Mouse (Mus musculus) limb, embryonic 14.5 days (tissue): Measurements from ENCODE around the gene Ambra1. TPM values are rescaled to one million over a fixed set of nuclear protein-coding genes. Genes with fewer than 3 reads are reported as not detected.

Experiments used
- ATAC-seq: fragments of 200-750 bp; cut with Nextera tagmentation; 2 replicates; pipeline ENCODE4 v1.8.0; 2017; ENCODE audit warnings: low read depth, moderate number of reproducible peaks, moderate TSS enrichment; ENCODE audit not compliant: low FRiP score
- DNase-seq: peaks from one replicate; pipeline ENCODE4 v3.0.0-alpha.2; 2015; ENCODE audit warnings: low spot score
- H3K27ac ChIP-seq: fragments of 300-500 bp; sonication (generic); replicated peaks from 2 replicates; pipeline ENCODE4 v1.5.1; 2014; ENCODE audit warnings: low read depth, mild to moderate bottlenecking, low read length, moderate library complexity, mixed read lengths
- H3K27me3 ChIP-seq: fragments of 300-500 bp; sonication (generic); 2 replicates; pipeline ENCODE4 v1.6.1; 2014; ENCODE audit warnings: low read length, mixed read lengths; ENCODE audit not compliant: control insufficient read depth, insufficient read depth
- H3K36me3 ChIP-seq: fragments of 300-500 bp; sonication (generic); 2 replicates; pipeline ENCODE4 v1.6.1; 2014; ENCODE audit warnings: mild to moderate bottlenecking, low read length, moderate library complexity, mixed read lengths; ENCODE audit not compliant: control insufficient read depth, insufficient read depth
- H3K4me1 ChIP-seq: fragments of 300-500 bp; sonication (generic); 2 replicates; pipeline ENCODE4 v1.6.1; 2014; ENCODE audit warnings: antibody characterized with exemption, low read length, mixed read lengths; ENCODE audit not compliant: control insufficient read depth, insufficient read depth
- H3K4me2 ChIP-seq: fragments of 300-500 bp; sonication (generic); replicated peaks from 2 replicates; pipeline ENCODE4 v1.6.1; 2014; ENCODE audit warnings: low read depth, mild to moderate bottlenecking, low read length, moderate library complexity; ENCODE audit not compliant: severe bottlenecking
- H3K4me3 ChIP-seq: fragments of 300-500 bp; sonication (generic); replicated peaks from 2 replicates; pipeline ENCODE4 v1.5.1; 2014; ENCODE audit warnings: low read length
- H3K9ac ChIP-seq: fragments of 300-500 bp; sonication (generic); 2 replicates; pipeline ENCODE4 v1.6.1; 2014; ENCODE audit warnings: mild to moderate bottlenecking, low read depth, low read length, moderate library complexity; ENCODE audit not compliant: severe bottlenecking
- H3K9me3 ChIP-seq: fragments of 300-500 bp; sonication (generic); 2 replicates; pipeline ENCODE4 v1.6.1; 2016; ENCODE audit warnings: low read length; ENCODE audit not compliant: control insufficient read depth
- POLR2A ChIP-seq: fragments of 200-500 bp; IDR thresholded peaks from 2 replicates; pipeline ENCODE4 v1.8.0; 2012; ENCODE audit warnings: inconsistent platforms, mild to moderate bottlenecking, moderate library complexity, borderline replicate concordance; ENCODE audit not compliant: insufficient read depth, insufficient read length; ENCODE audit errors: extremely low read depth
- WGBS: fragments of 180-500 bp; shearing (Covaris S2); extraction: QIAGEN DNeasy Blood & Tissue Kit; methylation state at CpG from one replicate; pipeline ENCODE4 v1.1.7; 2014; 5-methylcytosine and 5-hydroxymethylcytosine counted together
- polyA plus RNA-seq, 2 experiments: library from polyadenylated mRNA; depleted of rRNA in 1 of 2; stranded (reverse) in 1 of 2; unstranded in 1 of 2; fragments of >200 nt; fragmentation: Nextera tagmentation in 1 of 2; extraction: Ambion mirVana in 1 of 2; gene quantifications; 2 replicates each; pipeline versions ENCODE4 v1.2.1 to v1.2.3; 2012 to 2014

Gene Ambra1
- polyA plus RNA-seq, 2 experiments: 16.4 to 23.4 TPM

GRCm38 (mm10) chr2:91958701-91959457, 228.9 kb downstream of the Ambra1 start:
- 0 out of 2 replicates have a peak, but pooled peaks cover 6% of the 10 kb centered on the region for H3K36me3 ChIP-seq
- TF ChIP-seq POLR2A: no peak
- no peak overlapping the region for H3K4me2 ChIP-seq
- peaks cover 20% of the 10 kb centered on the region for H3K4me1 ChIP-seq
- peak; percentile 66 for DNase-seq
- no peaks in the 10 kb centered on the region for H3K27me3 ChIP-seq
- H3K9me3 ChIP-seq: no peaks in the 10 kb centered on the region
- H3K4me3 ChIP-seq: no peak overlapping the region
- 44% methylated on average over 10 of the region's 10 CpGs for WGBS
- H3K9ac ChIP-seq: no peak overlapping the region
- H3K27ac ChIP-seq: no peak overlapping the region
- no peak for ATAC-seq

- no peak overlapping the region for H3K9ac ChIP-seq
- H3K4me1 ChIP-seq: peaks cover 20% of the 10 kb centered on the region
- no peak overlapping the region for H3K4me3 ChIP-seq
- no peak for TF ChIP-seq POLR2A
- H3K27ac ChIP-seq: no peak overlapping the region
- no peak overlapping the region for H3K4me2 ChIP-seq
- no peaks in the 10 kb centered on the region for H3K27me3 ChIP-seq
- WGBS: 79% methylated on average over 11 of the region's 11 CpGs
- H3K36me3 ChIP-seq: 0 out of 2 replicates have a peak, but pooled peaks cover 6% of the 10 kb centered on the region
- no peak for DNase-seq
- H3K9me3 ChIP-seq: no peaks in the 10 kb centered on the region
- no peak for ATAC-seq
Observed at GRCm38 (mm10) chr2:91959544-91960410, 229.8 kb downstream of the Ambra1 start.

DNA sequence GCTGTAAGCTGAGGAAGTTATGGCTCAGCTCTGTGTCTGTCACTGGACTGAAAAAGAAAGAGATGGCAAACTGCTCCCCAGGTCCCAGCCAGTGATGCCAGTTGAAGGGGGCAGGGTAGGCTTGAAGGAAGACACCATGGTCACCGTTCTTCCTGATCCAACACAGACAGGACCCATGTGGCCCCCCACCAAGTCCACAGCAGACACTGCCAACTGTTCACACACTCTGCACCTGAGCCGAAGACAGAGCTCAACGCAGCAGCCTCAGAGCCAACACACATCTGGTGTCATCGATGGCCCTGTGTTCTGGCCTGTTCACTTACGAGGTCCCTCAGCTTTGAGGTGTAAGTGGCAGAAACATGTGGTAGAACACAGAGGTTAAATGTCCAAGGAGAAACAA, 230.5 kb downstream of the Ambra1 start:
- Histone ChIP-seq H3K4me2 (no peak overlapping the region), H3K4me1 (peaks cover 22% of the 10 kb centered on the region), H3K36me3 (0 out of 2 replicates have a peak, but pooled peaks cover 6% of the 10 kb centered on the region), H3K27me3 (no peaks in the 10 kb centered on the region), H3K9ac (no peak overlapping the region), H3K9me3 (no peaks in the 10 kb centered on the region), H3K4me3 (no peak overlapping the region), H3K27ac (no peak overlapping the region)
- no peak for TF ChIP-seq POLR2A
- ATAC-seq (no peak), DNase-seq (no peak)
- 93% methylated on average over 5 of the region's 5 CpGs for WGBS

- ATAC-seq (no peak), DNase-seq (no peak)
- Histone ChIP-seq H3K27ac (no peak overlapping the region), H3K36me3 (0 out of 2 replicates have a peak, but pooled peaks cover 6% of the 10 kb centered on the region), H3K9ac (peak overlapping the region; percentile 85), H3K4me3 (peak overlapping the region; percentile 83), H3K4me1 (peaks cover 23% of the 10 kb centered on the region), H3K9me3 (no peaks in the 10 kb centered on the region), H3K27me3 (no peaks in the 10 kb centered on the region), H3K4me2 (peak overlapping the region; percentile 60)
- TF ChIP-seq POLR2A: no peak
- 44% methylated on average over 4 of the region's 4 CpGs for WGBS
Observed at GRCm38 (mm10) chr2:91961901-91962761, 232.2 kb downstream of the Ambra1 start.

- DNase-seq (no peak), ATAC-seq (no peak; the same call in 1 of the 2 replicates)
- H3K9ac ChIP-seq: peak overlapping the region; percentile 85
Observed at GRCm38 (mm10) chr2:91962864-91963401, 233.0 kb downstream of the Ambra1 start.

More at GRCm38 (mm10) chr2:91962864-91963401, 233.0 kb downstream of the Ambra1 start:
- no peak for TF ChIP-seq POLR2A
- Histone ChIP-seq H3K4me1 (peaks cover 20% of the 10 kb centered on the region), H3K27me3 (no peaks in the 10 kb centered on the region), H3K9me3 (no peaks in the 10 kb centered on the region), H3K4me2 (peak overlapping the region; percentile 60), H3K36me3 (0 out of 2 replicates have a peak, but pooled peaks cover 6% of the 10 kb centered on the region), H3K4me3 (peak overlapping the region; percentile 83), H3K27ac (0 out of 2 replicates have a peak overlapping the region, but pooled peaks have one; percentile 19)
- under 1% methylated on average over 22 of the region's 39 CpGs for WGBS
